Mouse (Mus musculus): ENCODE data around the gene Klk1b5. TPM values are rescaled to one million over a fixed set of nuclear protein-coding genes. Genes with fewer than 3 reads are reported as not detected.
A peak's percentile ranks its signal among the peaks of the same experiment; 100 is the strongest.

The Klk1b5 gene
- polyA plus RNA-seq, 1 experiment from 2014 or later, result not detected

DNA sequence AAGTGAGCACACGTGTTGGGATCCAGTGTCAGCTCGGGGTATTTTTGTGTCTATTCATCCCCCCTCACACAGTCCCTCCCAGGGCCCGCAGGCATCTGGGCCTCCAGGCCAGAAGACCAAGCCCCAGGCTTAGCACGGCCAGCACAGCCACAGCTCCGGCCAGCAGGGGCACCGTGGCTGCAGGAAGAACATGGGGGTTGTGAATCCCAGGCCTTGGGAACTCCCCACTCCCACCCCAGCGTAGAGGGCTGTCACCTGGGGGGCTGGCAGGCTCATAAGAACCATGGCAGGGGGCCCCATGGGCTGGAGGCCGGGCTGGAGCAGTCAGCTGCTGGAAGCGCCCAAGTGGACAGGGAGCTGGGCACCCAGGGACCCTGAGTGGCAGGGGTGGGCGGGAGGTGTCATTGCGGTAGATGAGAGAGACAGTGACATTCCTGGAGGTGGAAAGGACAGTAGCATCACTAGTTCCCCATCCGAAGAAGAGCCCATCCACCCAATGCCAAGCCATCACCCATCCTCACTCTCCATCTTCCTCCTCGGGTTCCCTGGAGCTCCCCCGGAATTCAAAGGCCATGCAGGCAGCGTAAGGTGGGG is 37.4 kb downstream of the Klk1b5 start:
- CTCF ChIA-PET, result interaction anchor here (1.1 to 1.4 kb wide), 2 partner anchors 10 kb away, joined by 4 to 5 read pairs; no protein-coding TSS in a partner anchor
- POLR2A ChIA-PET, result interaction anchor here (0.6 kb wide), 1 partner anchor 30 kb away, joined by 5 read pairs; no protein-coding TSS in a partner anchor
- no peaks in the 10 kb centered on the region for H3K27me3 ChIP-seq
- no peak for ATAC-seq
- no peak for TF ChIP-seq CTCF (IDR thresholded peaks at IDR 0.05)
- in situ Hi-C loops (cut with MboI; ENCODE audit: low pct_unique_long_range_greater_than_20kb), result no loop called here
- DNase-seq (ENCODE audit: low read depth, low spot score), result no peak

DNA sequence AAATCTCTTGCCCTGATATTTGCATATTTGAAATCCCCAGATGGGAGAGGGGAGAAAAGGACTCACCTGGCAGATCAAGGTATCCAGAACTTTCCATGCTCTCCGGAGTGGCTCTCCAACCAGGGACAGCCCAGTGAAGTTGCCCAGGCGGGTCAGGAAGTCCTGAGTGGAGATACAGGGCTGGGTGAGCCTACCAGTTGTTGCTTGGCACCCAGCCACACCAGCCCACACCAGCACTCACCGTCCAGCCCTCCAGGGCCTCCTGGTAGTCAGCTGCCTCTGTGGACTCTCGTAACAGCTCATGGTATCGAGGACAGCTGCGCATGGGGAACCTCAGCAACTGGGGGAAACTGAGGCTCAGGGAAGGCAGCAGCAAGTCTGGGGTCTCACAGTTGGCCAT is 39.2 kb downstream of the Klk1b5 start:
- no peak for DNase-seq (ENCODE audit: low read depth, low spot score)
- in situ Hi-C loops (cut with MboI; ENCODE audit: low pct_unique_long_range_greater_than_20kb), result loop anchor here (5.0 kb wide), 1 partner anchor 212 kb away; the partner anchor contains the start of genes Aspdh and Josd2
- no peak for TF ChIP-seq CTCF (IDR thresholded peaks at IDR 0.05)
- H3K27me3 ChIP-seq, result no peaks in the 10 kb centered on the region
- no peak for ATAC-seq
- ChIA-PET CTCF (no interaction called here), POLR2A (interaction anchor here (0.7 kb wide), 1 partner anchor 119 kb away, joined by 5 read pairs; no protein-coding TSS in a partner anchor)

DNA sequence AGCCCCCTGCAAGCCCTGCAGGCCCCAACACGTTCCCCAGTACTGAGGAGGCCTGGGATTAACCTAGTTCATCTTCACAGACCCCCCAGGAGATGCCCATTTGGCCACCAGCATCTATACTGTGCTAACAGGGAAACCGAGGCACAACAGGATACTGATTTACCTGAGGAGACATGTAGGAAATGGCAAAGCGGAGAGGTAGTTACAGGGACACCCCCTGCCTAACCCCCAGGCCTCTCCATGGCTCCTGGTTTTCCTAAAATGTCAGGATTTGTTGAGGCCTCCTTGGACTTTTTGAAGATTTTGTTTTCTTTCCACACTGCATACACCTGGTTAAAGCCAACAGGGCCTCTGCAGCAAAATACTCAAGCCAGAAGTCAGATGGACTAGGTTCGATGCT is 41.5 kb downstream of the Klk1b5 start, which contains the start of gene Acp4:
Acp4 (minus strand) TSS at position 101 of the 400 bp plus-strand sequence.
- in situ Hi-C loops (cut with MboI; ENCODE audit: low pct_unique_long_range_greater_than_20kb), result loop anchor here (5.0 kb wide), 1 partner anchor 210 kb away; the partner anchor contains the start of genes Aspdh and Josd2

DNA sequence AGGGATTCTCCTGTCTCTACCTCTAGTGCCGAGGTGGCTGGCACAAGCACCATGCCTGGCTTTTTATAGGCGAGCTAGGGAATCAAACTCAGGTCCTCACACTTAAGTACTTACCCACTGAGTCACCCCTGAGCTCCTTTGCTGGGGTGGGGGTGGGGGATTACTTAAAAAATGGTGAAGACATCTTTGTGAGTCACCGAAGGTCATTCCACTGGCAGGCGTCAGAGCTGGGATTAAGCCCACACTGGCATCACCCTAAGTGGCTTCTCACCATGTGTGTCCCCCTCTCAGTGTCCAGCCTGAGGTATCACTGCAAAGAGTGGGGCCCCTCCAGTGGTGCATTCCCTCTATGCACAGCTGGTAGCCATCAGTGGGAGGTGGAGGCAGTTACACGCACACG is 44.7 kb downstream of the Klk1b5 start:
- peaks cover 3% of the 10 kb centered on the region for H3K27me3 ChIP-seq
- ATAC-seq, result no peak
- ChIA-PET POLR2A (interaction anchor here (0.6 to 0.7 kb wide), 2 partner anchors 8 to 91 kb away, joined by 3 to 4 read pairs; no protein-coding TSS in a partner anchor), CTCF (interaction anchor here (1.0 to 1.2 kb wide), 2 partner anchors 67 to 91 kb away, joined by 3 read pairs; no protein-coding TSS in a partner anchor)
- no peak for DNase-seq (ENCODE audit: low read depth, low spot score)
- in situ Hi-C loops (cut with MboI; ENCODE audit: low pct_unique_long_range_greater_than_20kb), result loop anchor here (5.0 kb wide), 2 partner anchors 42 to 92 kb away; no protein-coding TSS in a partner anchor
- TF ChIP-seq CTCF (IDR thresholded peaks at IDR 0.05), result no peak

More for the DNA sequence above, 41.5 kb downstream of the Klk1b5 start, which contains the start of gene Acp4:
- TF ChIP-seq CTCF (IDR thresholded peaks at IDR 0.05), result no peak
- peaks cover 3% of the 10 kb centered on the region for H3K27me3 ChIP-seq
- CTCF ChIA-PET, result no interaction called here
- POLR2A ChIA-PET, result no interaction called here
- no peak for DNase-seq (ENCODE audit: low read depth, low spot score)
- no peak for ATAC-seq

DNA sequence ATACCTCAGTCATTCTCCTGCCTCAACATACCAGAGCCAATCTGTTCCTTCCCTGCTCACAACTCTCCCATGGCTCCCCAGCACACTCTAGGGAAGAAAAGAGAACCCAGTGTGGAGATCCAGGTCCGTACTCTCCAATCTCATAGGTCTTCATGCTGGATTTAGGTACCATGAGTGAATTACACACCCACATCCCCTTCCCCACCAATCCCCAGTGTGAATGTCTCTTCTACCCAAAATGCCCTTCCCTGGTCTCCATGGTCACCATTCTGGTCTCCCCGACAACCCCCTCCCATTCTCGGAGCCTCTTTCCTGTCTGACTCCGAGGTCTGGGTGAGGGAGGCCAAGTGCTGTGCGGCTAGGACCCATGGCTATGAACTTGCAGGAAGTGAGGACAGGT is 45.4 kb downstream of the Klk1b5 start, which contains the start of gene Gm15517:
Gm15517 (plus strand) TSS at position 301 of the 400 bp plus-strand sequence.
- DNase-seq (ENCODE audit: low read depth, low spot score) (no peak), ATAC-seq (no peak)
- TF ChIP-seq CTCF (IDR thresholded peaks at IDR 0.05), result no peak
- POLR2A ChIA-PET, result interaction anchor here (0.6 kb wide), 1 partner anchor 9 kb away, joined by 3 read pairs; no protein-coding TSS in a partner anchor
- peaks cover 3% of the 10 kb centered on the region for H3K27me3 ChIP-seq
- in situ Hi-C loops (cut with MboI; ENCODE audit: low pct_unique_long_range_greater_than_20kb), result loop anchor here (5.0 kb wide), 2 partner anchors 41 to 91 kb away; no protein-coding TSS in a partner anchor
- CTCF ChIA-PET, result interaction anchor here (1.2 kb wide), 1 partner anchor 67 kb away, joined by 3 read pairs; no protein-coding TSS in a partner anchor

DNA sequence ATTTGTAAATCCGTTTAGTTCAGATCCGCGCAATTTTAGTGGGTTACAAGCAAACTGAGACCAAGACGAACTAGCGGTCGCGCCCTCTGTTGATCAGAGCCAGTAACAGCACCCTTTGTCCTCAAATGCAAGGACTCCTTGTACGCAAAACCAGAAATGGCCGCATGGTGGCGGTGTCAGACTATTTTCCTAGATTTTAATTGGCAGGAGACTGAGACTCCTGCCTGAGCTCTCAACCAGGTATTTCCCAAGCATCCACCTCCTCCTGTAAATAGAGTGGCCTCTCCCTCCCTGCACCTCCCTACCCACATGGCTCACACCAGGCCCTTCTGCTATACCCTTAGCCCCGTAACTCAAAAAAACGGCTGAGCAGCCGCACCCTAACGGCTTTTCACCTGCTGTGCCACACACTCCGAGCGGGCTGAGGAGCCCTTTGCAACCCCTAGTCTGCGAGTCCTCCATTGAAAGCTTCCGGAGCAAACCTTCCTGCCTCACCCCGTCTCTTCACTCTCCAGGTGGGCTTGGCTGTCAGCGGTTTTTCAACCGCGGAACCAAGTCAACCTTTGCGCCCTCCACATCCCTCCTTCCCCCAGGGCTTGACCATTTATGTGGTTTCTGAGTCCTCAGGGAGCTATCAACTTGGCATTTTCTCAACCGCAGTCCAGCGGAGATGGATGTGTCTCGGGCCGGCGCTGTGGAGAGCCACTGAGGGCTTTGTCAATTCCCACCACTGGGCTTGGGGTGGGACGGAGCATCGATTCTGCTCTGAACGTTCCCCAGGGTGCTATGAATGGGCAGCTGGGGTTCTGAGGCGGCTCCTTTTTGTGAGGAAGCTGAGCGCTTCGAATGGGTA is 47.3 kb downstream of the Klk1b5 start:
- ATAC-seq, result peak; percentile 69
- DNase-seq (ENCODE audit: low read depth, low spot score), result peak; percentile 67
- POLR2A ChIA-PET, result interaction anchor here (0.6 kb wide), 1 partner anchor 87 kb away, joined by 4 read pairs; no protein-coding TSS in a partner anchor
- TF ChIP-seq CTCF (IDR thresholded peaks at IDR 0.05), result peak; percentile 99
- CTCF ChIA-PET, result interaction anchor here (0.6 to 1.9 kb wide), 17 partner anchors 9 to 250 kb away, joined by 3 to 17 read pairs (median 4); no protein-coding TSS in a partner anchor
- peaks cover 11% of the 10 kb centered on the region for H3K27me3 ChIP-seq
- in situ Hi-C loops (cut with MboI; ENCODE audit: low pct_unique_long_range_greater_than_20kb), result loop anchor here (5.0 kb wide), 2 partner anchors 39 to 89 kb away; no protein-coding TSS in a partner anchor

DNA sequence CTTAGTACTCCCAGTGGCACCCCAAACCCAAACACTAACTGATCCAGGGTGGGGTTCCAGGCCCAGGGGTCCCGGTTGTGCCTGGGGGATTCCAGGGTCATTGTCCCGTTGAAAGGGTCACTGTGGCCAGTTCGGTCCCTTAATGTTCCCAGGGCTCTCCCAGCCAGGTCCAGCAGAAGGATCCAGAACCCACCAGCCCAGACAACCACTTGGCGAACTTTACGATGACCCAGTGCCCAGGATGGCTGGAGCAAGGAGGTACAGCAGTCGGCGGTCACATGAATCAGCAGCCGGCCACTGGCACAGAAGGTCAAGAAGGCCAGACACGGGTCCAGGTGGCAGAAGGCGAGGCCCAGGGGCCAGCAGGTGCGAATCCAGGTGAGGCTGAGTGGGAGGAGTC is 52.4 kb downstream of the Klk1b5 start:
- peaks cover 16% of the 10 kb centered on the region for H3K27me3 ChIP-seq
- CTCF ChIA-PET, result no interaction called here
- ATAC-seq, result peak; percentile 22

GRCm38 (mm10) chr7:44269397-44269796 is 53.7 kb downstream of the Klk1b5 start:
- ChIA-PET POLR2A (interaction anchor here (0.6 kb wide), 1 partner anchor 41 kb away, joined by 4 read pairs; the partner anchor contains the start of gene Shank1), CTCF (no interaction called here)
- in situ Hi-C loops (cut with MboI; ENCODE audit: low pct_unique_long_range_greater_than_20kb), result no loop called here
- ATAC-seq, result no peak
- peaks cover 16% of the 10 kb centered on the region for H3K27me3 ChIP-seq
- DNase-seq (ENCODE audit: low read depth, low spot score), result no peak
- no peak for TF ChIP-seq CTCF (IDR thresholded peaks at IDR 0.05)

More for the DNA sequence above, 52.4 kb downstream of the Klk1b5 start:
- in situ Hi-C loops (cut with MboI; ENCODE audit: low pct_unique_long_range_greater_than_20kb), result no loop called here
- no peak for DNase-seq (ENCODE audit: low read depth, low spot score)
- TF ChIP-seq CTCF (IDR thresholded peaks at IDR 0.05), result no peak
- POLR2A ChIA-PET, result interaction anchor here (0.6 kb wide), 1 partner anchor 31 kb away, joined by 3 read pairs; no protein-coding TSS in a partner anchor

Other genes with a start within 250 kb of the Klk1b5 start
- not detected for gene Klk1b1, start 249.2 kb upstream of the Klk1b5 start, polyA plus RNA-seq (2021)
- gene Klk1b9, start 239.9 kb upstream of the Klk1b5 start, polyA plus RNA-seq (2021), result not detected
- gene Klk1b11, start 220.1 kb upstream of the Klk1b5 start, polyA plus RNA-seq (2021), result not detected
- gene Klk1b26, start 203.8 kb upstream of the Klk1b5 start, polyA plus RNA-seq (2021), result not detected
- gene Klk1b27, start 163.7 kb upstream of the Klk1b5 start, polyA plus RNA-seq (2021), result not detected
- gene Klk1b21, start 113.6 kb upstream of the Klk1b5 start, polyA plus RNA-seq (2021), result not detected
- gene Klk1b22, start 103.3 kb upstream of the Klk1b5 start, polyA plus RNA-seq (2021), result not detected
- not detected for gene Klk1b16, start 79.2 kb upstream of the Klk1b5 start, polyA plus RNA-seq (2021)
- gene Klk1b24, start 27.7 kb upstream of the Klk1b5 start, polyA plus RNA-seq (2021), result not detected
- not detected for gene Klk1b3, start 17.8 kb upstream of the Klk1b5 start, polyA plus RNA-seq (2021)
- not detected for gene Klk1b4, start 8.5 kb upstream of the Klk1b5 start, polyA plus RNA-seq (2021)
- not detected for gene Klk1, start 9.4 kb downstream of the Klk1b5 start, polyA plus RNA-seq (2021)
- gene Gm36864, start 20.2 kb downstream of the Klk1b5 start, polyA plus RNA-seq (2021), result not detected
- 0.23 TPM for gene 1700028J19Rik, start 30.8 kb downstream of the Klk1b5 start, polyA plus RNA-seq (2021)
- 32.3 TPM for gene 2410002F23Rik, start 30.8 kb downstream of the Klk1b5 start, polyA plus RNA-seq (2021)
- gene Acp4, start 41.4 kb downstream of the Klk1b5 start, polyA plus RNA-seq (2021), result not detected
- gene Gm15517, start 45.5 kb downstream of the Klk1b5 start, polyA plus RNA-seq (2021), result not detected
- gene Clec11a, start 91.0 kb downstream of the Klk1b5 start, polyA plus RNA-seq (2021), result 0.68 TPM
- gene Shank1, start 94.3 kb downstream of the Klk1b5 start, polyA plus RNA-seq (2021), result 1.9 TPM
- gene Syt3, start 168.2 kb downstream of the Klk1b5 start, polyA plus RNA-seq (2021), result 6.4 TPM
- 0.98 TPM for gene 1700008O03Rik, start 169.9 kb downstream of the Klk1b5 start, polyA plus RNA-seq (2021)
- gene Lrrc4b, start 213.1 kb downstream of the Klk1b5 start, polyA plus RNA-seq (2021), result 0.03 TPM
- gene Aspdh, start 249.4 kb downstream of the Klk1b5 start, polyA plus RNA-seq (2021), result not detected